Comparison of ENCODE assay signal across 18 mouse cellular contexts in the genomic region with DNA sequence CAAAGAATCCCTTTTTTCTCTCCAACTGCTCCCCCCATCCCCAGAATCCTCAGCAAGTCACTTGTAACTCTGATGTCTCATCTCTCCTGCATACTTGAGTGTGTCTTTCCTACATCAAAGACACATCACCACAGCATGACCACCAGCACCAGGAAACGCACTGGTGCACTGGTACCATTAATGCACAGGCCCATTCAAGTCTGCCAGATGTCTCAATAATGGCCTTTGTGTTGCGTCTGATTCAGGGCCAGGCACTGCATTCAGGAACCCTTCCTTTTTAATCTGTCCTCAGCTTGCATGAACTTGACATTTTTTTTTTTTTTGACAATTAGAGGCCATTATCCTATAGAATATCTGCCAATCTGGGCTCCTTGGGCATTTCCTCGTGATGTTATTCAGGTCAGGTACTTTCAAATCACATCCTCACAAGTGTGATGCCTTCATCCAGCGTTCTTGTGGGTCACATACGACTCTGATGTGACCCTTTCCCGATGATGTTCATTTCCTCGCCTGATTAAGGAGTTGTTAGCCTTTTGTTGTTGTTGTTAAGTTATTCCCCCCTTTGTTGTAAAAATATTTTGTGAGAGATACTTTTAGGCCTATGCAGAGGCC. TPM values are rescaled to one million over a fixed set of nuclear protein-coding genes. Genes with fewer than 3 reads are reported as not detected.
DNase-seq lines count a peak whose midpoint lies in the region; ATAC-seq and TF ChIP-seq lines count a peak whose summit lies in the region.
"Had no signal": no experiment of that assay in that cellular context is flagged by ENCODE, and none has a peak within 500 bp of the region (broad histone marks: within the 10 kb centered on the region; RNA-seq: fewer than 3 reads in every experiment).

No protein-coding gene starts in this region.

- H3K27me3 ChIP-seq in forebrain, embryonic 11.5 days (ENCODE audit: control insufficient read depth, insufficient read depth, low read length), result no peaks in the 10 kb centered on the region
- H3K27me3 ChIP-seq in forebrain, postnatal 0 days (ENCODE audit: insufficient read depth, low read length), result no peaks in the 10 kb centered on the region
- no peaks in the 10 kb centered on the region; the same call in 1 of the 2 replicates for H3K27me3 ChIP-seq in midbrain, embryonic 10.5 days (ENCODE audit: low read depth, poor library complexity, severe bottlenecking)
- H3K27me3 ChIP-seq in midbrain, postnatal 0 days (ENCODE audit: insufficient read depth, low read length), result no peaks in the 10 kb centered on the region
- no peaks in the 10 kb centered on the region for H3K27me3 ChIP-seq in forebrain, embryonic 16.5 days (replicated peaks; ENCODE audit: control insufficient read depth, insufficient read depth, low read length)
- no peaks in the 10 kb centered on the region for H3K27me3 ChIP-seq in kidney, embryonic 15.5 days
- H3K27me3 ChIP-seq: embryonic facial prominence, embryonic 12.5 days; hindbrain, embryonic 15.5 days; limb, embryonic 15.5 days had no signal

- no peaks in the 10 kb centered on the region for H3K9me3 ChIP-seq in forebrain, embryonic 11.5 days (ENCODE audit: control insufficient read depth, low read length)
- H3K9me3 ChIP-seq in forebrain, postnatal 0 days (ENCODE audit: low read length), result no peaks in the 10 kb centered on the region
- H3K9me3 ChIP-seq in midbrain, embryonic 10.5 days (replicated peaks), result no peaks in the 10 kb centered on the region; the same call in 1 of the 2 replicates
- no peaks in the 10 kb centered on the region for H3K9me3 ChIP-seq in midbrain, postnatal 0 days (ENCODE audit: low read length)
- H3K9me3 ChIP-seq in forebrain, embryonic 16.5 days (ENCODE audit: control insufficient read depth, low read length), result no peaks in the 10 kb centered on the region
- no peaks in the 10 kb centered on the region for H3K9me3 ChIP-seq in kidney, embryonic 15.5 days (replicated peaks)
- H3K9me3 ChIP-seq: embryonic facial prominence, embryonic 12.5 days; hindbrain, embryonic 15.5 days; limb, embryonic 15.5 days had no signal

- peak; percentile 77 for ATAC-seq in forebrain, embryonic 11.5 days (replicated peaks; ENCODE audit: low FRiP score)
- ATAC-seq in forebrain, postnatal 0 days, result no peak
- no peak for ATAC-seq in midbrain, postnatal 0 days (ENCODE audit: low FRiP score)
- ATAC-seq in forebrain, embryonic 16.5 days, result 0 out of 2 replicates have a peak, but pooled peaks have one; percentile 33
- no peak for ATAC-seq in kidney, embryonic 15.5 days (replicated peaks; ENCODE audit: low FRiP score)

- no peaks in the 10 kb centered on the region; the same call in 1 of the 2 replicates for H3K4me1 ChIP-seq in forebrain, embryonic 11.5 days (replicated peaks; ENCODE audit: control insufficient read depth, insufficient read depth, low read length)
- no peaks in the 10 kb centered on the region for H3K4me1 ChIP-seq in forebrain, postnatal 0 days (ENCODE audit: insufficient read depth)
- peaks cover 41% of the 10 kb centered on the region for H3K4me1 ChIP-seq in midbrain, embryonic 10.5 days
- H3K4me1 ChIP-seq in midbrain, postnatal 0 days (ENCODE audit: insufficient read depth, low read length), result no peaks in the 10 kb centered on the region
- peaks cover 12% of the 10 kb centered on the region for H3K4me1 ChIP-seq in forebrain, embryonic 16.5 days (replicated peaks; ENCODE audit: control insufficient read depth, insufficient read depth, low read length)
- peaks cover 8% of the 10 kb centered on the region; the same call in 1 of the 2 replicates for H3K4me1 ChIP-seq in kidney, embryonic 15.5 days

- WGBS in forebrain, embryonic 11.5 days, result 22% methylated on average over 7 of the region's 7 CpGs
- WGBS in forebrain, postnatal 0 days, result 19% methylated on average over 7 of the region's 7 CpGs
- WGBS in midbrain, embryonic 10.5 days, result 58% methylated on average over 7 of the region's 7 CpGs
- WGBS in midbrain, postnatal 0 days, result 17% methylated on average over 7 of the region's 7 CpGs
- 15% methylated on average over 7 of the region's 7 CpGs for WGBS in forebrain, embryonic 16.5 days
- 86% methylated on average over 7 of the region's 7 CpGs for WGBS in kidney, embryonic 15.5 days

- peak overlapping the region; percentile 20; the same call in 1 of the 2 replicates for H3K27ac ChIP-seq in forebrain, embryonic 11.5 days (ENCODE audit: low read depth, low read length)
- H3K27ac ChIP-seq in forebrain, postnatal 0 days (ENCODE audit: low read depth, low read length), result no peak overlapping the region
- no peak overlapping the region for H3K27ac ChIP-seq in midbrain, embryonic 10.5 days (replicated peaks)
- H3K27ac ChIP-seq in midbrain, postnatal 0 days (ENCODE audit: low read depth, low read length), result no peak overlapping the region
- no peak overlapping the region for H3K27ac ChIP-seq in forebrain, embryonic 16.5 days (ENCODE audit: low read length)
- no peak overlapping the region for H3K27ac ChIP-seq in kidney, embryonic 15.5 days
- H3K27ac ChIP-seq: embryonic facial prominence, embryonic 12.5 days had no signal

- no peak overlapping the region for H3K4me2 ChIP-seq in forebrain, embryonic 11.5 days (ENCODE audit: low read depth, low read length, severe bottlenecking)
- no peak overlapping the region for H3K4me2 ChIP-seq in forebrain, postnatal 0 days (ENCODE audit: low read depth)
- H3K4me2 ChIP-seq in midbrain, postnatal 0 days (ENCODE audit: low read depth, low read length, poor library complexity, severe bottlenecking), result no peak overlapping the region
- no peak overlapping the region for H3K4me2 ChIP-seq in forebrain, embryonic 16.5 days (ENCODE audit: low read length)
- no peak overlapping the region for H3K4me2 ChIP-seq in kidney, embryonic 15.5 days
- H3K4me2 ChIP-seq: embryonic facial prominence, embryonic 12.5 days; hindbrain, embryonic 15.5 days; limb, embryonic 15.5 days had no signal

- no peak overlapping the region for H3K9ac ChIP-seq in forebrain, embryonic 11.5 days (ENCODE audit: low read length)
- no peak overlapping the region for H3K9ac ChIP-seq in forebrain, postnatal 0 days
- H3K9ac ChIP-seq in midbrain, postnatal 0 days (replicated peaks; ENCODE audit: low read length, poor library complexity, severe bottlenecking), result no peak overlapping the region
- H3K9ac ChIP-seq in forebrain, embryonic 16.5 days (replicated peaks; ENCODE audit: low read depth, low read length), result no peak overlapping the region
- no peak overlapping the region for H3K9ac ChIP-seq in kidney, embryonic 15.5 days
- H3K9ac ChIP-seq: embryonic facial prominence, embryonic 12.5 days; hindbrain, embryonic 15.5 days; limb, embryonic 15.5 days had no signal

- H3K4me3 ChIP-seq in forebrain, embryonic 11.5 days (ENCODE audit: low read depth, low read length), result no peak overlapping the region
- no peak overlapping the region for H3K4me3 ChIP-seq in forebrain, postnatal 0 days (ENCODE audit: low read depth, low read length)
- H3K4me3 ChIP-seq in midbrain, embryonic 10.5 days, result no peak overlapping the region
- no peak overlapping the region for H3K4me3 ChIP-seq in midbrain, postnatal 0 days (ENCODE audit: low read depth, low read length)
- no peak overlapping the region for H3K4me3 ChIP-seq in forebrain, embryonic 16.5 days (replicated peaks; ENCODE audit: low read length)
- no peak overlapping the region for H3K4me3 ChIP-seq in kidney, embryonic 15.5 days (replicated peaks)
- H3K4me3 ChIP-seq: embryonic facial prominence, embryonic 12.5 days; hindbrain, embryonic 15.5 days; limb, embryonic 15.5 days had no signal

- no peaks in the 10 kb centered on the region for H3K36me3 ChIP-seq in forebrain, embryonic 11.5 days (ENCODE audit: control insufficient read depth, insufficient read depth, low read length)
- H3K36me3 ChIP-seq in forebrain, postnatal 0 days (ENCODE audit: insufficient read depth), result no peaks in the 10 kb centered on the region
- H3K36me3 ChIP-seq in midbrain, embryonic 10.5 days, result peaks cover 12% of the 10 kb centered on the region
- H3K36me3 ChIP-seq in midbrain, postnatal 0 days (ENCODE audit: insufficient read depth, low read length), result no peaks in the 10 kb centered on the region
- no peaks in the 10 kb centered on the region for H3K36me3 ChIP-seq in forebrain, embryonic 16.5 days (ENCODE audit: control insufficient read depth, insufficient read depth)
- H3K36me3 ChIP-seq in kidney, embryonic 15.5 days, result no peaks in the 10 kb centered on the region
- H3K36me3 ChIP-seq: embryonic facial prominence, embryonic 12.5 days; hindbrain, embryonic 15.5 days; limb, embryonic 15.5 days had no signal

- TF ChIP-seq CTCF in forebrain, postnatal 0 days (IDR thresholded peaks at IDR 0.05; ENCODE audit: low read depth), result no peak
- TF ChIP-seq CTCF in midbrain, postnatal 0 days (IDR thresholded peaks at IDR 0.05), result no peak
- TF ChIP-seq CTCF in brain, embryonic 14.5 days (IDR thresholded peaks at IDR 0.05; ENCODE audit: borderline replicate concordance, extremely low read depth, insufficient read depth, insufficient read length), result no peak

- peak; percentile 55 for DNase-seq in forebrain, embryonic 11.5 days (ENCODE audit: low spot score)
- DNase-seq in forebrain, postnatal 0 days, result no peak
- DNase-seq in midbrain, embryonic 10.5 days (ENCODE audit: low spot score), result peak; percentile 51
- no peak for DNase-seq in midbrain, postnatal 0 days (ENCODE audit: low spot score)
- peak; percentile 78 for DNase-seq in brain, embryonic 14.5 days (ENCODE audit: low read depth)
- DNase-seq in adrenal gland, adult (ENCODE audit: inconsistent age in 2 of 2, low spot score in 1 of 2), result no peak
- DNase-seq: adrenal gland, postnatal 36 days; B cell, adult 2 months; cerebellum, postnatal 10 days; kidney, adult 11 months; kidney, postnatal 14 days; lung, postnatal 10 days; thymus, postnatal 25 days had no signal

- TF ChIP-seq POLR2A in brain, embryonic 14.5 days (IDR thresholded peaks at IDR 0.05; ENCODE audit: borderline replicate concordance, extremely low read depth, insufficient read depth, insufficient read length, poor library complexity, severe bottlenecking), result no peak

RNA-seq across cellular contexts. Expression of a gene that starts 31.5 kb away (rescaled TPM):
- 7.7 and 12.8 TPM in 2 replicates for polyA plus RNA-seq in forebrain, embryonic 11.5 days (2014; fragmentation: Nextera tagmentation; extraction: Ambion mirVana)
- 3.0 and 8.5 TPM in 2 replicates for total RNA-seq in forebrain, postnatal 0 days (2014; rRNA removed)
- polyA plus RNA-seq in forebrain, postnatal 0 days (2015; fragmentation: Nextera tagmentation; extraction: Ambion mirVana), result 5.4 and 9.1 TPM in 2 replicates
- polyA plus RNA-seq in midbrain, embryonic 10.5 days (2016; fragmentation: Nextera tagmentation; extraction: Ambion mirVana), result 7.4 and 8.6 TPM in 2 replicates
- 3.3 and 4.0 TPM in 2 replicates for total RNA-seq in midbrain, postnatal 0 days (2014; rRNA removed)
- polyA plus RNA-seq in midbrain, postnatal 0 days (2015; fragmentation: Nextera tagmentation; extraction: Ambion mirVana), result 9.5 and 9.7 TPM in 2 replicates
- polyA plus RNA-seq in brain, embryonic 14.5 days (2012; rRNA removed), result 6.2 and 9.7 TPM in 2 replicates
- polyA plus RNA-seq in forebrain, embryonic 16.5 days (2015; fragmentation: Nextera tagmentation; extraction: Ambion mirVana), result 11.2 TPM in 2 replicates
- polyA plus RNA-seq in kidney, embryonic 15.5 days (2015; fragmentation: Nextera tagmentation; extraction: Ambion mirVana), result 18.4 and 21.9 TPM in 2 replicates

Comparison
In these comparisons a context has a peak if more than half of its experiments do, and no peak if none do; other contexts are left out.
1. ATAC-seq: peak in forebrain, embryonic 11.5 days (single experiment) and forebrain, embryonic 16.5 days (single experiment); none in forebrain, postnatal 0 days (single experiment), midbrain, postnatal 0 days (single experiment) and kidney, embryonic 15.5 days (single experiment).
2. DNase-seq: peak in forebrain, embryonic 11.5 days (single experiment), midbrain, embryonic 10.5 days (single experiment) and brain, embryonic 14.5 days (single experiment); none in forebrain, postnatal 0 days (single experiment), midbrain, postnatal 0 days (single experiment) and adrenal gland, adult (0 of 2).